Mouse (Mus musculus): ENCODE data around the gene Ubxn6. TPM values are rescaled to one million over a fixed set of nuclear protein-coding genes. Genes with fewer than 3 reads are reported as not detected.
"Not testable (repeated sequence)": the region's sequence is repeated elsewhere in the genome, so short reads cannot be mapped to it uniquely, and the experiment has no call there.

Ubxn6 gene
- polyA plus RNA-seq, 1 experiment from 2014 or later, result 30.2 TPM

DNA sequence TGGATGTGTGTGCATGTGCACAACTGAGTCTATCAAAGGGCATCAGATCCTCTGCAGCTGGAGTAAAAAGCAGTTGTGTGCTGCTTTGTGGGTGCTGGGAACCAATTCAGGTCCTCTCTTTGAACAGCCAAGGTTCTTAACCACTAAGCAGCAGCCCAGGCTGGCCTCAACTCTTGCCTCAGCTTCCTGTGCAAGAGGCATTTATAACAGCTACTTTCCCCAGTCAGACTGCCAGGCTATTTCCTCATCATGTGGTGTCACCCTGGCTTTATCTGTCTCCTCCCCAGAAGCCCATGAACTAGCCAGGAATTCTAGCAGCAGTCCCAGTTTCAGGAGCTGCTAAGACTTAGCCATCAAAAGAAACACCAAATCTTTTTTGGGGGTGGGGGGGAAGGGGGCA, 8.4 kb downstream of the Ubxn6 start:
- no peaks in the 10 kb centered on the region for H3K4me1 ChIP-seq
- no peaks in the 10 kb centered on the region for H3K27me3 ChIP-seq (ENCODE audit: poor library complexity, severe bottlenecking)
- no peaks in the 10 kb centered on the region; the same call in 1 of the 2 replicates for H3K9me3 ChIP-seq
- no peak overlapping the region for H3K27ac ChIP-seq
- DNase-seq (ENCODE audit: extremely low spot score, low spot score), result no peak
- peaks cover 100% of the 10 kb centered on the region for H3K36me3 ChIP-seq (replicated peaks)
- H3K4me3 ChIP-seq, result no peak overlapping the region

DNA sequence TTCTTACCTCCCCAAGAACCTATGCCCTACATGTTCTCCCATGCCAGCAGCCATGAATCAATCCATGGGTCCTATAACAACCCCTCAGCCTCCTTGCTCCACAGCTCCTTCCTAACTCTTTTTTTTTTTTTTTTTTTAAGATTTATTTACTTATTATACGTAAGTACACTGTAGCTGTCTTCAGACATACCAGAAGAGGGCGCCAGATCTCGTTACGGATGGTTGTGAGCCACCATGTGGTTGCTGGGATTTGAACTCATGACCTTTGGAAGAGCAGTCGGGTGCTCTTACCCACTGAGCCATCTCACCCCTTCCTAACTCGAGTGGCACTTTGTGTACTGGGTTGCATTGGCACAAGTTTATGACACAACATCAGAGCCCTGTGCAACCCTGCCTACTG, 9.1 kb downstream of the Ubxn6 start:
- H3K4me1 ChIP-seq; H3K27me3 ChIP-seq (ENCODE audit: poor library complexity, severe bottlenecking); H3K9me3 ChIP-seq; DNase-seq (ENCODE audit: extremely low spot score, low spot score); H3K27ac ChIP-seq; H3K4me3 ChIP-seq: not testable (repeated sequence)
- 83% methylated on average over 6 of the region's 6 CpGs for WGBS
- peaks cover 100% of the 10 kb centered on the region for H3K36me3 ChIP-seq (replicated peaks)

DNA sequence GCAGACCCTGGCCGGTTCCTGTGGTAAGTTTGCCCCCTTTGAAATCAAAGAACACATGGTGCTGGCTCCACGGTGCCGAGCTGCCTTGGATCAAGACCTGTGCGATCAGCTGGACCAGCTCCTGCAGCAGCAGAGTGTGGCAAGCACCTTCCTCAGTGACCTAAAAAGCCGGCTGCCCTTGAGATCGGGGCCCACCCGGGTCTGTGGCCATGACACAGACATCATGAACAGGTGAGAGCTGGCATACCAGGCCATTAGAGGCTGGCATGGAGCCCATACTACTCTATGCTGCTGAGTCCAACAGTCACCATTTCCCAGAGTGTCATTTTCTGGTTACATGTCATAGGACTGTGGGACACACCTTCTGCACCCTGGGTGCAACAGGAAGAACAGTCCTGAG, 12.7 kb downstream of the Ubxn6 start:
- 96% methylated on average over 7 of the region's 7 CpGs for WGBS
- H3K9me3 ChIP-seq, result no peaks in the 10 kb centered on the region; the same call in 1 of the 2 replicates
- DNase-seq (ENCODE audit: extremely low spot score, low spot score), result no peak
- no peaks in the 10 kb centered on the region for H3K27me3 ChIP-seq (ENCODE audit: poor library complexity, severe bottlenecking)
- no peak overlapping the region for H3K4me3 ChIP-seq
- H3K27ac ChIP-seq, result no peak overlapping the region
- H3K36me3 ChIP-seq (replicated peaks), result peaks cover 100% of the 10 kb centered on the region
- H3K4me1 ChIP-seq, result no peaks in the 10 kb centered on the region

DNA sequence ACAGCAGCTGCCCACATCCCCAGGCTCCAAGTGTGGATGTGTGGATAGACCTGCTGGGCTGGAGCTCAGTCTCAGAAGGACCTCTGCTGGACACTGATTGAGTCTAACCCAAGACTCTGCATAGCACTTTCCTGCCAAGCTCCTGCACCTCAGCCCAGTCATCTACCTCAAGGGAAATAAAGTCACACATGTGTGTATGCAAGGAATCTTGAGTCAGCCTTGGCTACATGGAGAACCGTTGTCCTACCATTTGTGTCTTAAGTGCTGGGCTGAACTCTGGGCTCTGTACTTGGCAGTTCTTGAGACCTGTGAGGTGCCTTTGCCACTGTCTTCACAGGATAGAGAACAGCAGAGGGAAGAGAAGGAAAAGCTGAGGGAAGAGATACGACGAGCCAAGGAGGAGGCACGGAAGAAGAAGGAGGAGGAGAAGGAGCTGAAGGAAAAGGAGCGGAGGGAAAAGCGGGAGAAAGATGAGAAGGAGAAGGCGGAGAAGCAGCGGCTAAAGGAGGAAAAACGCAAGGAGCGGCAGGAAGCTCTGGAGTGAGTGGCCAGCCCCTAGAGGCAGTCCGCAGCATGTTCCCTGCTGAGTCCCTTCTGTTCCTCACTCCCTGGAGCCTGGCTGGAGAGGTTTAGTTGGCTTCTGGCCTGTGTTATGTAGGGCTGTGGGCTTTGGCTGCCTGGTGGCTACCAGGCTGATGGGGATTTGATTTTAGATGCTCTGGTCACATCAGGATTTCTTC, 17.3 kb downstream of the Ubxn6 start:
- no peaks in the 10 kb centered on the region for H3K9me3 ChIP-seq
- WGBS, result 84% methylated on average over 11 of the region's 11 CpGs
- no peaks in the 10 kb centered on the region for H3K27me3 ChIP-seq (ENCODE audit: poor library complexity, severe bottlenecking)
- no peak overlapping the region for H3K27ac ChIP-seq
- H3K4me3 ChIP-seq, result no peak overlapping the region
- H3K36me3 ChIP-seq (replicated peaks), result peaks cover 98% of the 10 kb centered on the region
- 0 out of 2 replicates have a peak, but pooled peaks cover 3% of the 10 kb centered on the region for H3K4me1 ChIP-seq
- no peak for DNase-seq (ENCODE audit: extremely low spot score, low spot score)

GRCm38 (mm10) chr17:56055945-56056678, 18.7 kb downstream of the Ubxn6 start:
- WGBS, result 78% methylated on average over 4 of the region's 4 CpGs
- no peak for DNase-seq (ENCODE audit: extremely low spot score, low spot score)
- no peaks in the 10 kb centered on the region for H3K27me3 ChIP-seq (ENCODE audit: poor library complexity, severe bottlenecking)
- H3K27ac ChIP-seq, result no peak overlapping the region
- H3K36me3 ChIP-seq (replicated peaks), result peaks cover 98% of the 10 kb centered on the region
- H3K4me3 ChIP-seq, result no peak overlapping the region
- H3K9me3 ChIP-seq, result no peaks in the 10 kb centered on the region
- H3K4me1 ChIP-seq, result 0 out of 2 replicates have a peak, but pooled peaks cover 3% of the 10 kb centered on the region

DNA sequence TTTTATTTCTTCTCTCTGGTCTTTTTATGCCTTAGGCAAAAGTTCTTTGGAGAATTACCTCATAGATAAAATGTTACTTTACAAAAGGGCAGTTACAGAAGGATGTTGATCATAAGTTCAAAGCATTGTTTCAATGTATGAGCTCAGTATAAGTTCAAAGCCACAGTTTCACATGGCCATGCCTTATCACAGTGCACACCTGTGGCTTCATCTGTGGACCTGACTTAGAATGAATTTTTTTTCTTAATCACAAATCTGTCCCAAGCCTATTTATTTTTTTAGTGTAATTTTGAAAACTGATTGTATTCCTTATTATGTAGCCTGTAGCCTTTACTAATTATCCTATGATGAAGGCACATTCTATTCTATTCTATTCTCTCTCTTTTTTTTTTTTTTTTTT, 19.9 kb downstream of the Ubxn6 start:
- Histone ChIP-seq H3K27me3 (ENCODE audit: poor library complexity, severe bottlenecking) (no peaks in the 10 kb centered on the region), H3K4me3 (no peak overlapping the region), H3K4me1 (0 out of 2 replicates have a peak, but pooled peaks cover 3% of the 10 kb centered on the region), H3K27ac (no peak overlapping the region), H3K9me3 (no peaks in the 10 kb centered on the region), H3K36me3 (replicated peaks) (peaks cover 98% of the 10 kb centered on the region)
- DNase-seq (ENCODE audit: extremely low spot score, low spot score), result no peak

GRCm38 (mm10) chr17:56051369-56051768, 23.5 kb downstream of the Ubxn6 start:
- no peaks in the 10 kb centered on the region for H3K9me3 ChIP-seq
- peaks cover 98% of the 10 kb centered on the region for H3K36me3 ChIP-seq (replicated peaks)
- 93% methylated on average over 5 of the region's 5 CpGs for WGBS
- H3K4me1 ChIP-seq, result 0 out of 2 replicates have a peak, but pooled peaks cover 3% of the 10 kb centered on the region
- no peaks in the 10 kb centered on the region for H3K27me3 ChIP-seq (ENCODE audit: poor library complexity, severe bottlenecking)
- no peak for DNase-seq (ENCODE audit: extremely low spot score, low spot score)
- H3K27ac ChIP-seq, result no peak overlapping the region
- H3K4me3 ChIP-seq, result no peak overlapping the region

DNA sequence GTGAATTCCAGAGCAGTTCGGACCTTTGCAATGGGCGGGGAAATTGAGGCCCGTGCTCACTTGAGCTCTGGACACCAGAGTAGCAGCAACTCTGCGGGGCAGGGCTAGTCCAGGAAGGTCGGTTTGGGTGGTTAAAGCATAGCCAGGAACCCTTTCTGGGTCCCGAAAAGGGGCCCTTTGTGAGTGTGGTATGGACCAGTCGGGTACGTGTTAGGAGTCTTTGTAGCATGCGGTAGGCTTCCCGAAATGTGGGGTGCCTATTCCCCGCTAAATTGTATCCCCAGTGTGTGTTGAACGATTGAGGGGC, 34.0 kb downstream of the Ubxn6 start:
- DNase-seq (ENCODE audit: extremely low spot score, low spot score), result no peak
- Histone ChIP-seq H3K4me1 (peaks cover 29% of the 10 kb centered on the region), H3K27ac (peak overlapping the region; percentile 96), H3K9me3 (no peaks in the 10 kb centered on the region), H3K27me3 (ENCODE audit: poor library complexity, severe bottlenecking) (no peaks in the 10 kb centered on the region), H3K4me3 (peak overlapping the region; percentile 91), H3K36me3 (replicated peaks) (peaks cover 36% of the 10 kb centered on the region)
- WGBS, result under 1% methylated on average over 12 of the region's 12 CpGs

- peaks cover 30% of the 10 kb centered on the region for H3K36me3 ChIP-seq (replicated peaks)
- peak within 1 kb of the TSS; percentile 96 for H3K27ac ChIP-seq
- peak within 1 kb of the TSS; percentile 91 for H3K4me3 ChIP-seq
- H3K4me1 ChIP-seq, result peaks cover 34% of the 10 kb centered on the region
- no peaks in the 10 kb centered on the region for H3K9me3 ChIP-seq
- DNase-seq (ENCODE audit: extremely low spot score, low spot score), result peak; percentile 95
- no peaks in the 10 kb centered on the region for H3K27me3 ChIP-seq (ENCODE audit: poor library complexity, severe bottlenecking)
- WGBS, result under 1% methylated on average over 68 of the region's 68 CpGs
Observed at GRCm38 (mm10) chr17:56040030-56040856, 34.6 kb downstream of the Ubxn6 start, which contains the start of gene Chaf1a. TSS of gene Chaf1a (plus strand) at chr17:56040439.

DNA sequence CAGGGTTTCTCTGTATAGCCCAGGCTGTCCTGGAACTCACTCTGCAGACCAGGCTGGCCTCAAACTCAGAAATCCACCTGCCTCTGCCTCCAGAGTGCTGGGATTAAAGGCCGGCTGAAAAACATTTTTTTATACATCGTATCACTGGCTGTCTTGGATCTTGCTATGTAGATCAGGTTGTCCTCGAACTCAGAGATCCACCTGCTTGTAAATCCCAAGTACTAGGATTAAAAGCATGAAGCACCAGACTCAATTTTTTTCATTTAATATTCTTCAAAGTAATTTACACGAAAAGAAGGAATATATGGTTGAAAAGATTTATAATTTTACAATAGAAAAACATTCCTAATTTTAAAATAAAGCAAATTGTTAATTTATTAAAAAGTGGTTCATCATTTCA, 35.5 kb downstream of the Ubxn6 start:
- peaks cover 42% of the 10 kb centered on the region for H3K4me1 ChIP-seq
- H3K4me3 ChIP-seq, result peak overlapping the region; percentile 91
- DNase-seq (ENCODE audit: extremely low spot score, low spot score), result no peak
- peak overlapping the region; percentile 96; the same call in 1 of the 2 replicates for H3K27ac ChIP-seq
- H3K36me3 ChIP-seq (replicated peaks), result peaks cover 29% of the 10 kb centered on the region
- no peaks in the 10 kb centered on the region for H3K27me3 ChIP-seq (ENCODE audit: poor library complexity, severe bottlenecking)
- 80% methylated on average over 4 of the region's 4 CpGs for WGBS
- no peaks in the 10 kb centered on the region for H3K9me3 ChIP-seq

GRCm38 (mm10) chr17:56038583-56039261, 36.1 kb downstream of the Ubxn6 start:
- 86% methylated on average over 8 of the region's 8 CpGs for WGBS
- Histone ChIP-seq H3K27ac (no peak overlapping the region), H3K4me1 (peaks cover 42% of the 10 kb centered on the region), H3K4me3 (no peak overlapping the region), H3K9me3 (no peaks in the 10 kb centered on the region), H3K36me3 (replicated peaks) (peaks cover 29% of the 10 kb centered on the region), H3K27me3 (ENCODE audit: poor library complexity, severe bottlenecking) (no peaks in the 10 kb centered on the region)
- DNase-seq (ENCODE audit: extremely low spot score, low spot score), result no peak

DNA sequence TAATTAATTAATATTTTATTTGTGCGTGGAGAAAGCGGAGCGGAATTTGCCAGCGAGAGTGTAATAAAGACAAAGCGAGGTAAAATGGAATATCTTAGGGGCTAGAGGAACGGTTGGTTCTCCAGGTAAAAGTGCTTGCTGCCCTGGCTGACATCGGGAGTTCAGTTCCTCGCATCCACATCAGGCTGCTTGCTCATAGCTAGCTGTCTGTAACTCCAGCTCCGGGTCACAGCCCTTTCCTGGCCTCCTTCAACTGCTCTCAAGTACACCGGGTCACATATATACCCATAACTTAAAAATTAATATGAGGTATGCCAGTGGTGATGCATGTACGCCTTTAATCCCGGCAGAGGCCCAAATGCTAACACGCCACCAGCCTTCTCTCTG, 37.9 kb downstream of the Ubxn6 start:
- no peak for DNase-seq (ENCODE audit: extremely low spot score, low spot score)
- H3K4me3 ChIP-seq, result peak overlapping the region; percentile 92
- peaks cover 39% of the 10 kb centered on the region for H3K4me1 ChIP-seq
- 40% methylated on average over 13 of the region's 13 CpGs for WGBS
- peak overlapping the region; percentile 94 for H3K27ac ChIP-seq
- no peaks in the 10 kb centered on the region for H3K9me3 ChIP-seq
- no peaks in the 10 kb centered on the region for H3K27me3 ChIP-seq (ENCODE audit: poor library complexity, severe bottlenecking)
- H3K36me3 ChIP-seq (replicated peaks), result peaks cover 34% of the 10 kb centered on the region
